Mouse (Mus musculus): ENCODE results near the gene Vipas39.
"Not testable (repeated sequence)": the region's sequence is repeated elsewhere in the genome, so short reads cannot be mapped to it uniquely, and the experiment has no call there.

Vipas39 gene

GRCm38 (mm10) chr12:87266108-87266826 lies at the start of gene Vipas39, which contains the start of gene Ahsa1:
Vipas39 (minus strand) TSS chr12:87266256.
Ahsa1 (plus strand) TSS chr12:87266479.
- DNase-seq (ENCODE audit: low read depth, low spot score): peak; percentile 92

- DNase-seq (ENCODE audit: low read depth, low spot score): no peak
Measured at GRCm38 (mm10) chr12:87313098-87313497, 47.0 kb upstream of the Vipas39 start.

- not testable (repeated sequence) for DNase-seq (ENCODE audit: low read depth, low spot score)
Measured at GRCm38 (mm10) chr12:87306584-87306844, 40.5 kb upstream of the Vipas39 start.

- no peak for DNase-seq (ENCODE audit: low read depth, low spot score)
Measured at GRCm38 (mm10) chr12:87305767-87306583, 39.9 kb upstream of the Vipas39 start.

GRCm38 (mm10) chr12:87301189-87301588 lies 35.1 kb upstream of the Vipas39 start:
- DNase-seq (ENCODE audit: low read depth, low spot score): no peak

- DNase-seq (ENCODE audit: low read depth, low spot score): no peak
Measured at GRCm38 (mm10) chr12:87300441-87300690, 34.3 kb upstream of the Vipas39 start.

DNA sequence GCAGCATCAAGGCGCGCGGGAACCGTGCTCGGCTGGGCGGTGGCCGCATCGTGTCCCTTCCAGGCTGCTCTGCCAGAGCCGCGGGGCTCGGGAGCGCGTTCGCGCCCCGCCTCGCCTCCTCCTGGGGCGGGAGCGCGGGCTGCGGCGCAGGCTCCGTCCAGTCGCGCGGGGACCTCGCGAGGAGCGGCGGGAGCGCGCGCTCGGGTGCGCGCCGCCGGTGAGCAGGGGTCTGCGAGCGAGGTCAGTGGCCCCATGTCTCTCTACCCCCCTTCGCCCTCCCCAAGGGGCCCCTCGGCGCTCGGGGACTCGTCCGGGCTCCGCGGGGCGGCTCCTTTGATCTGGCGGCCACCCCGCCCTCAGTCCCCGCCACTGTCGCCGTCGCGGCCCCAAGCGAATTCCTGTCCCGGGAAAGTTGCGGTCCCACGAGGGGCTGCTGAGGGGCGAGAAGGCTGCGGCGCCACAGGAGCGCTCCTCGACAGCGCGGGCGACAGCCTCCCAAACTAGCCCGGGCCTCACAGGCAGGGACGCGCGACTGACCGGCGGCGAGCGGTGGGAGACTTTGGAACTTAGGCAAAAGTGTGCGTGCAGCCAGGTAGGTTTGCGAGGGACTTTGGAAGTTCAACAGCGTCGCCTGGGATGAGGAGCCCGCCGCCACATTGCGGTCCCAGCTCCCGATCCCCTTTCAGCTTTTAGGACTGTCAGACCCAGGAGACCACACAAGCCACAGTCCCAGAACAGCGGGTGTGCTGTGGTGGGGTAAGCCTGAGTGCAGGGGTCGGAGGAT lies 33.8 kb upstream of the Vipas39 start, which contains the start of gene Ism2:
Gene Ism2 (minus strand): TSS at position 49 of the 784 bp plus-strand sequence.
- DNase-seq (ENCODE audit: low read depth, low spot score): no peak

- DNase-seq (ENCODE audit: low read depth, low spot score): no peak
Measured at GRCm38 (mm10) chr12:87299037-87299656, 33.1 kb upstream of the Vipas39 start.

DNA sequence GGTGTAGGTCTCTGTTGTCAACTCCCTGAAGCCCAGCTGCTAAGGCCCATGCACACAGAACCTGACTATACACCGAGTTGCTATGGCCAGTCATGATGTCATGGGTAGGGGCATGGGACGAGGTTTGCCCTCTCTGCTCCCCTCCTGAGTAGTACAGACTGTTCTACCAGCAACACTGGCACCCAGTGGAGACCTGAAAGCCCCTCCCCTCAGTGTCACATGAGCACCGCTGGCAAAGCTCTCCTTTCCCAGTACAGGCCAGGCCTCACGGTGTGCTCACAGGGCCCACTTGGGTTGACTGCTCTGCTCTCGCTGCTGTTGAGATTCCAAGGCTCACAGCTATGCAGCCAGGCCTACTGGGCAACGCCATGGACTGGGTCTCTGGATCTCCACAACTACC lies 27.9 kb upstream of the Vipas39 start:
- DNase-seq (ENCODE audit: low read depth, low spot score): no peak

- no peak for DNase-seq (ENCODE audit: low read depth, low spot score)
Measured at GRCm38 (mm10) chr12:87289100-87289499, 23.0 kb upstream of the Vipas39 start.

GRCm38 (mm10) chr12:87284726-87285125 lies 18.7 kb upstream of the Vipas39 start:
- DNase-seq (ENCODE audit: low read depth, low spot score): no peak

- DNase-seq (ENCODE audit: low read depth, low spot score): no peak
Measured at GRCm38 (mm10) chr12:87284268-87284667, 18.2 kb upstream of the Vipas39 start.

- DNase-seq (ENCODE audit: low read depth, low spot score): no peak
Measured at GRCm38 (mm10) chr12:87283706-87284105, 17.6 kb upstream of the Vipas39 start.

GRCm38 (mm10) chr12:87282743-87283142 lies 16.7 kb upstream of the Vipas39 start:
- no peak for DNase-seq (ENCODE audit: low read depth, low spot score)

DNA sequence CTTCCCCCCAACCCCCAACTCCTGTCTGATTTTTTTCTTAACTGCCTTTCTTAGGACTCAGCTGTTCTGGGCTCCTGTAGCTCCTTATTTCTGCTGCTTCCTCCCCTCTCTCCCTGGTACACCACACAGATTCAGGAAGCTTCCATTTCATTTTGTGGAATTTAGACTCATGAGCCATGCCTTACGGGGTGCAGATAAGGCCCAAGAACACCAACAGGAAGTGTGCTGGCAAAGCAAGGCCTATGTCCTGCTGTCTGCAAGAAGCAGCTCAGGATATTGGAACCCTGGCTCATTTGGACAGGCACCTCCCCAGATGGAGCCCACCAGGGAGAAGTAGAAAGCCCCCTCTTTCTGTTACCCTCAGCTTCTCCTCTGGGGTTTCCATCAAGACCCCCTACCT lies 15.7 kb upstream of the Vipas39 start:
- DNase-seq (ENCODE audit: low read depth, low spot score): no peak

DNA sequence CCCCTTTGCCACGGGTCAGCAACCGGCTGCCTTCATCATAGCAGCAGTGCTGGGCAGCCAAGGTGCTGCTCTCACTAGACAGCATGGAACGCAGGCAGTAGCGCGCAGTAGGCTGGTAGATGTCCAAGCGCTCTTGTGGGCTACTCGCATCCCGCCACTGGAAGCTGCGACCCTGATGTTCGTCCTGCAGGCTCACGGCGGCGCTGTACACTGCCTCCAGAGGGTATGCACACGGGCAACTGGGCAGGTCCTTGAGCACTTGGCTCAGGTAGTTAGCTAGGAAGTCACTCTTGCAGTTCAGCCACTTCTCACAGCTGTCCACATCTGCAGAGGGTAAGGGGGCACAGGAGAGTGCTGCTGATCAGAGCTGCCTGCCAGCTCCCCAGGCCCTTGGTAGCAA lies 13.8 kb upstream of the Vipas39 start:
- no peak for DNase-seq (ENCODE audit: low read depth, low spot score)

DNA sequence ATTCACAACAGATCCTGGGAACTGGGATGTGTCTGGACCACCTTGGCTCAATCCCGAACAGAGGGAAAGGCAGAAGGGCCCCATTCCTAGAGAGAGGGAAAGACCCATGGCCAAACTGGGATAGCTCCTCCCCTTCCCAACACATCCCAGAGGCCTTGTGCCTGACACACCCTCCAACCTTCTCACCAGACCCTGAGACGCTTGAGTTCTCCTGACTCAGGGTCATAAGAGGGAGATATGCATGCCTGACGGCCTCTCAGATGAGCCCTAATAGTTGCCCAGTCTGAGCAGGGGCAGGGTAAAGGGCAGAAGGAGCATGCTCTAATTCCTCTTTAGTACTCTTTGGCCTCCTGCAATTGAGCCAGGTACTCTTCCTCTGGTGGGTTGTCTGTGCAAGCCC lies 13.3 kb upstream of the Vipas39 start:
- no peak for DNase-seq (ENCODE audit: low read depth, low spot score)

- no peak for DNase-seq (ENCODE audit: low read depth, low spot score)
Measured at GRCm38 (mm10) chr12:87278118-87278730, 12.2 kb upstream of the Vipas39 start.

DNA sequence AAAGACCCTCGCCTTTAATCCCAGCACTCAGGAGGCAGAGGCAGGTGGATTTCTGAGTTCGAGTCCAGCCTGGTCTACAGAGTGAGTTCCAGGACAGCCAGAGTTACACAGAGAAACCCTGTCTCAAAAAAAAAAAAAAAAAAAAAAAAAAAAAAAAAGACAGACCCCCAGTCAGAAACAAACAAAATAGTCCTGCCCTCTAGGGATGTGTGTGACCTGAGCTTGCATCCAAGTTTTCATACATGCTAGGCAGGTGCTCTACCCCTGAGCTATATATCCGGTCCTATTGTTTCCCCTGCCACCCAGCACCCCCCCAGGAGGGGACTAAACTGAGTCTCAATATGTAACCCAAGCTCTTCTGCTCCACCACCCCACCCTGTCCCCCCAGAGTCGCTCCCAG lies 11.2 kb upstream of the Vipas39 start:
- DNase-seq (ENCODE audit: low read depth, low spot score): not testable (repeated sequence)

GRCm38 (mm10) chr12:87274853-87275831 lies 9.1 kb upstream of the Vipas39 start:
- no peak for DNase-seq (ENCODE audit: low read depth, low spot score)

Measured in embryo, embryonic 11.5 days (tissue).